Mouse (Mus musculus) MEL (cell line): ENCODE data around the gene Gm3264. TPM values are rescaled to one million over a fixed set of nuclear protein-coding genes. Genes with fewer than 3 reads are reported as not detected.
"Not testable (repeated sequence)": the region's sequence is repeated elsewhere in the genome, so short reads cannot be mapped to it uniquely, and the experiment has no call there.

Experiments used
- DNase-seq: peaks from one replicate; pipeline ENCODE4 v3.0.0; 2011; ENCODE audit warnings: low read depth, low spot score
- H3K27ac ChIP-seq: 2 replicates; pipeline ENCODE4 v1.5.1; 2012; ENCODE audit warnings: low read depth, mild to moderate bottlenecking, control low read depth, low read length, moderate library complexity; ENCODE audit not compliant: control insufficient read depth
- H3K27me3 ChIP-seq, 2 experiments: fragments of 150-350 bp in 1 of 2; sonication (generic) in 1 of 2; 2 replicates each; pipeline ENCODE4 v1.6.1; 2012; ENCODE audit warnings: low read length in 2 of 2, mild to moderate bottlenecking in 2 of 2, improper control_type of control experiment in 1 of 2, moderate library complexity in 1 of 2; ENCODE audit not compliant: insufficient read depth in 2 of 2, control insufficient read depth in 1 of 2
- H3K36me3 ChIP-seq, 2 experiments: 2 replicates each; pipeline ENCODE4 v1.6.1; 2012 to 2014; ENCODE audit warnings: low read length in 2 of 2, improper control_type of control experiment in 1 of 2, inconsistent platforms in 1 of 2, mild to moderate bottlenecking in 1 of 2; ENCODE audit not compliant: insufficient read depth in 2 of 2, control insufficient read depth in 1 of 2
- H3K4me1 ChIP-seq, 2 experiments: fragments of 150-350 bp in 1 of 2; sonication (generic) in 1 of 2; 2 replicates each; pipeline ENCODE4 v1.6.1; 2012; ENCODE audit warnings: low read length in 2 of 2, improper control_type of control experiment in 1 of 2, mild to moderate bottlenecking in 1 of 2; ENCODE audit not compliant: insufficient read depth in 2 of 2, control insufficient read depth in 1 of 2
- H3K4me3 ChIP-seq, 2 experiments: fragments of 150-350 bp in 1 of 2; sonication (generic) in 1 of 2; 2 replicates each; pipeline ENCODE4 v1.5.1; 2012; ENCODE audit warnings: low read depth in 2 of 2, low read length in 2 of 2, mild to moderate bottlenecking in 2 of 2, moderate library complexity in 2 of 2, control low read depth in 1 of 2, improper control_type of control experiment in 1 of 2; ENCODE audit not compliant: control insufficient read depth in 1 of 2, insufficient read depth in 1 of 2
- H3K79me2 ChIP-seq: 2 replicates; pipeline ENCODE4 v1.6.1; 2012; ENCODE audit warnings: mild to moderate bottlenecking, low read length, moderate library complexity; ENCODE audit not compliant: control insufficient read depth, poor library complexity, insufficient read depth
- H3K9ac ChIP-seq: 2 replicates; pipeline ENCODE4 v1.6.1; 2012; ENCODE audit warnings: low read depth, mild to moderate bottlenecking, control low read depth, low read length, moderate library complexity; ENCODE audit not compliant: control insufficient read depth, poor library complexity, severe bottlenecking
- H3K9me3 ChIP-seq: fragments of 150-350 bp; sonication (generic); replicated peaks from 2 replicates; pipeline ENCODE4 v1.6.1; 2012; ENCODE audit warnings: mild to moderate bottlenecking, low read length, improper control_type of control experiment, moderate library complexity; ENCODE audit not compliant: insufficient read depth
- polyA plus RNA-seq, 2 experiments: library from polyadenylated mRNA; stranded (reverse) in 1 of 2; unstranded in 1 of 2; fragments of >175 nt in 1 of 2; fragments of >200 nt in 1 of 2; gene quantifications; 2 replicates each; pipeline versions ENCODE4 v1.2.1 to v1.2.4; 2012; ENCODE audit warnings: low replicate concordance in 2 of 2, low read depth in 1 of 2; ENCODE audit not compliant: insufficient read length in 2 of 2, insufficient read depth in 1 of 2, missing spikeins in 1 of 2
- total RNA-seq: library from RNA; depleted of rRNA; stranded (reverse); fragments of 300-350 nt; gene quantifications from 2 replicates; pipeline ENCODE4 v1.2.3, GENCODE M21; 2012; rRNA removed

The Gm3264 gene
- total RNA-seq (not detected in 2 replicates), polyA plus RNA-seq (not detected)

- DNase-seq, H3K4me1 ChIP-seq, H3K27ac ChIP-seq, H3K36me3 ChIP-seq, H3K27me3 ChIP-seq, H3K79me2 ChIP-seq, H3K4me3 ChIP-seq, H3K9me3 ChIP-seq, H3K9ac ChIP-seq: not testable (repeated sequence)
Measured at GRCm38 (mm10) chr14:4855299-4855980, at the start of gene Gm3264. Gene Gm3264, plus strand, starts transcription at chr14:4855576.

- H3K4me3 ChIP-seq, H3K9me3 ChIP-seq, H3K9ac ChIP-seq, H3K36me3 ChIP-seq, DNase-seq, H3K27ac ChIP-seq, H3K27me3 ChIP-seq, H3K4me1 ChIP-seq, H3K79me2 ChIP-seq: not testable (repeated sequence)
Measured at GRCm38 (mm10) chr14:4806421-4806820, 49.0 kb upstream of the Gm3264 start.

DNA sequence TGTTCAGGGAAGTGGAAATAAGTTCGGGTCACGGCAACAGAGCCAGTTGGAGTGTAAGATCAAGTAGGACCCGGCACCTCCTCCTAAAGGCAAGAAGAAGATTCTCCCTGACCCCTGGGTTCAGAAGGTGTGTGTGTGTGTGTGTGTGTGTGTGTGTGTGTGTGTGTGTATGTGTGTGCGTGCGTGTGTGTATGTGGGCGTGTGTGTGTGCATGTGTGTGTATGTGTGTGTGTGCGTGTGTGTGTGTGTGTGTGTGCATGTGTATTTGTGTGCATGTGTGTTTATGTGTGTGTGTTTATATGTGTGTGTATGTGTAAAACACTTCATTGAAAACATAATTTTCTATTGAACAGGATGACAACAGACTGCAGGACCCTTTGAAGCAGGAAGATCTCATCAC lies 33.4 kb upstream of the Gm3264 start:
- not testable (repeated sequence) for H3K27ac ChIP-seq, H3K79me2 ChIP-seq, H3K9me3 ChIP-seq, H3K36me3 ChIP-seq, H3K9ac ChIP-seq, H3K27me3 ChIP-seq, H3K4me3 ChIP-seq, H3K4me1 ChIP-seq, DNase-seq

- not testable (repeated sequence) for H3K36me3 ChIP-seq, H3K4me1 ChIP-seq, DNase-seq, H3K27me3 ChIP-seq, H3K4me3 ChIP-seq, H3K9me3 ChIP-seq, H3K27ac ChIP-seq, H3K79me2 ChIP-seq, H3K9ac ChIP-seq
Measured at GRCm38 (mm10) chr14:4837806-4838205, 17.6 kb upstream of the Gm3264 start, which contains the start of gene Gm3269. Gene Gm3269, plus strand, starts transcription at chr14:4838106.

DNA sequence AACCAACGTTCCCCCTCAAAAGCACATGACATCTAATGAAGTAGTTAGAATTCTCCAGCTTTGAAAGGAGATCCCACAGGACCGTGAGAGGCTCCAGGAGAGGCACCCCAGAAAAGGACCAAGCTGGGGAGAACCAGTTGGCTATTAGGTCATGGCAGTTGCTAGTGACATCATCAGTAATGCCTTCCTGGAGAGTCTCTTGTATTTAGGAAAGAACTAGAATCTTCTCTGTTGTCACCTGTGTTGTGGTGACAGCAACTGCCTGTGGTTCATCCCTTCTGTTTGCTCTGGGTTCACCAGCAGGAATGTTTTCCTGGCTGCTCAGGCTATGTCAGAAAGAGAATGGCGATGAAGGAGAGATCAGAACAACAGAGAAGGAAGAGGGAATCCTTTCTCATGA lies 36.7 kb downstream of the Gm3264 start, which contains the start of gene Gm3278:
Gene Gm3278 (plus strand): TSS at position 301 of the 400 bp plus-strand sequence.
- not testable (repeated sequence) for H3K4me1 ChIP-seq, H3K27me3 ChIP-seq, H3K9ac ChIP-seq, H3K4me3 ChIP-seq, H3K36me3 ChIP-seq, H3K79me2 ChIP-seq, DNase-seq, H3K9me3 ChIP-seq, H3K27ac ChIP-seq

Other genes with a start within 250 kb of the Gm3264 start
- not detected in 2 replicates for gene Gm8159, start 223.2 kb upstream of the Gm3264 start, total RNA-seq
- gene Gm8159, start 223.2 kb upstream of the Gm3264 start, polyA plus RNA-seq, result not detected
- not detected in 2 replicates for gene Gm3239, start 191.4 kb upstream of the Gm3264 start, total RNA-seq
- gene Gm3239, start 191.4 kb upstream of the Gm3264 start, polyA plus RNA-seq, result not detected
- gene Gm7876, start 146.3 kb upstream of the Gm3264 start, total RNA-seq, result not detected in 2 replicates
- not detected for gene Gm7876, start 146.3 kb upstream of the Gm3264 start, polyA plus RNA-seq
- gene Gm3252, start 128.8 kb upstream of the Gm3264 start, total RNA-seq, result not detected in 2 replicates
- not detected for gene Gm3252, start 128.8 kb upstream of the Gm3264 start, polyA plus RNA-seq
- gene Gm9602, start 79.2 kb upstream of the Gm3264 start, total RNA-seq, result not detected in 2 replicates
- gene Gm9602, start 79.2 kb upstream of the Gm3264 start, polyA plus RNA-seq, result not detected
- gene Gm3269, start 17.5 kb upstream of the Gm3264 start, total RNA-seq, result not detected in 2 replicates
- not detected for gene Gm3269, start 17.5 kb upstream of the Gm3264 start, polyA plus RNA-seq
- gene Gm3278, start 36.8 kb downstream of the Gm3264 start, total RNA-seq, result not detected in 2 replicates
- gene Gm3278, start 36.8 kb downstream of the Gm3264 start, polyA plus RNA-seq, result not detected
- not detected in 2 replicates for gene Gm8297, start 128.4 kb downstream of the Gm3264 start, total RNA-seq
- gene Gm8297, start 128.4 kb downstream of the Gm3264 start, polyA plus RNA-seq, result not detected
- gene Gm3298, start 160.3 kb downstream of the Gm3264 start, total RNA-seq, result not detected in 2 replicates
- not detected for gene Gm3298, start 160.3 kb downstream of the Gm3264 start, polyA plus RNA-seq
- gene 4930555G01Rik, start 195.1 kb downstream of the Gm3264 start, total RNA-seq, result not detected in 2 replicates
- not detected for gene 4930555G01Rik, start 195.1 kb downstream of the Gm3264 start, polyA plus RNA-seq
- not detected in 2 replicates for gene Gm8281, start 215.5 kb downstream of the Gm3264 start, total RNA-seq
- gene Gm8281, start 215.5 kb downstream of the Gm3264 start, polyA plus RNA-seq, result not detected